Mouse (Mus musculus) mesoderm, embryonic 11.5 days (tissue): ENCODE results near the gene Plin5.
"Not testable (repeated sequence)": the region's sequence is repeated elsewhere in the genome, so short reads cannot be mapped to it uniquely, and the experiment has no call there.

Experiments
- DNase-seq: peaks from one replicate; pipeline ENCODE4 v3.0.0-alpha.2; 2012; ENCODE audit warnings: low read depth, low spot score

Plin5 gene

GRCm38 (mm10) chr17:56074097-56074826 lies 43.1 kb downstream of the Plin5 start:
- DNase-seq, result peak; percentile 89

- DNase-seq, result no peak
Measured at GRCm38 (mm10) chr17:56072243-56072642, 45.2 kb downstream of the Plin5 start.

GRCm38 (mm10) chr17:56071126-56071525 lies 46.3 kb downstream of the Plin5 start:
- no peak for DNase-seq

GRCm38 (mm10) chr17:56069066-56069465 lies 48.3 kb downstream of the Plin5 start:
- DNase-seq, result no peak

- no peak for DNase-seq
Measured at GRCm38 (mm10) chr17:56066451-56066850, 50.9 kb downstream of the Plin5 start.

GRCm38 (mm10) chr17:56065715-56066114 lies 51.7 kb downstream of the Plin5 start:
- DNase-seq, result not testable (repeated sequence)

- DNase-seq, result no peak
Measured at GRCm38 (mm10) chr17:56062081-56062480, 55.3 kb downstream of the Plin5 start.
